Mouse (Mus musculus) liver, embryonic 15.5 days (tissue): ENCODE measurements around the gene Zfp51. TPM values are rescaled to one million over a fixed set of nuclear protein-coding genes. Genes with fewer than 3 reads are reported as not detected.
A peak's percentile ranks its signal among the peaks of the same experiment; 100 is the strongest.
"Not testable (repeated sequence)": the region's sequence is repeated elsewhere in the genome, so short reads cannot be mapped to it uniquely, and the experiment has no call there.

Source experiments
- ATAC-seq: fragments of 200-750 bp; cut with Nextera tagmentation; 2 replicates; pipeline ENCODE4 v1.8.0; 2017; ENCODE audit warnings: moderate number of reproducible peaks, mild to moderate bottlenecking, moderate library complexity; ENCODE audit not compliant: insufficient read depth
- H3K27ac ChIP-seq: fragments of 300-500 bp; sonication (generic); replicated peaks from 2 replicates; pipeline ENCODE4 v1.5.1; 2015; ENCODE audit warnings: mild to moderate bottlenecking, inconsistent platforms
- H3K27me3 ChIP-seq: fragments of 300-500 bp; sonication (generic); 2 replicates; pipeline ENCODE4 v1.6.1; 2015; ENCODE audit warnings: mild to moderate bottlenecking, inconsistent platforms
- H3K36me3 ChIP-seq: fragments of 300-500 bp; sonication (generic); replicated peaks from 2 replicates; pipeline ENCODE4 v1.6.1; 2015; ENCODE audit warnings: moderate library complexity, mild to moderate bottlenecking, inconsistent platforms
- H3K4me1 ChIP-seq: fragments of 300-500 bp; sonication (generic); replicated peaks from 2 replicates; pipeline ENCODE4 v1.6.1; 2015; ENCODE audit warnings: inconsistent platforms
- H3K4me2 ChIP-seq: fragments of 300-500 bp; sonication (generic); 2 replicates; pipeline ENCODE4 v1.6.1; 2015; ENCODE audit warnings: moderate library complexity, mild to moderate bottlenecking, inconsistent platforms
- H3K4me3 ChIP-seq: fragments of 300-500 bp; sonication (generic); replicated peaks from 2 replicates; pipeline ENCODE4 v1.5.1; 2015; ENCODE audit warnings: mild to moderate bottlenecking, inconsistent platforms
- H3K9ac ChIP-seq: fragments of 300-500 bp; sonication (generic); 2 replicates; pipeline ENCODE4 v1.6.1; 2015; ENCODE audit warnings: moderate library complexity, mild to moderate bottlenecking, inconsistent platforms
- H3K9me3 ChIP-seq: fragments of 300-500 bp; sonication (generic); replicated peaks from 2 replicates; pipeline ENCODE4 v1.6.1; 2016; ENCODE audit warnings: inconsistent platforms
- WGBS: fragments of 180-500 bp; shearing (Covaris S2); methylation state at CpG from one replicate; pipeline ENCODE4 v1.1.7; 2015; ENCODE audit warnings: mixed read lengths; ENCODE audit not compliant: insufficient replicate concordance; 5-methylcytosine and 5-hydroxymethylcytosine counted together
- polyA plus RNA-seq: library from polyadenylated mRNA; unstranded; fragments of >200 nt; fragmentation: Nextera tagmentation; extraction: Ambion mirVana; gene quantifications from 2 replicates; pipeline ENCODE4 v1.2.1, GENCODE M21; 2015

The Zfp51 gene
- 6.1 and 6.3 TPM in 2 replicates for polyA plus RNA-seq

GRCm38 (mm10) chr17:21450138-21450704 lies at the start of gene Zfp51:
Gene Zfp51 (plus strand): TSS chr17:21450374.
- Histone ChIP-seq H3K36me3 (peaks cover 4% of the 10 kb centered on the region; the same call in 1 of the 2 replicates), H3K4me2 (peak within 1 kb of the TSS; percentile 86), H3K27ac (peak within 1 kb of the TSS; percentile 89), H3K4me1 (peaks cover 16% of the 10 kb centered on the region), H3K4me3 (peak within 1 kb of the TSS; percentile 80), H3K9me3 (no peaks in the 10 kb centered on the region), H3K9ac (peak within 1 kb of the TSS; percentile 73), H3K27me3 (no peaks in the 10 kb centered on the region)
- ATAC-seq = peak; percentile 100
- under 1% methylated on average over 26 of the region's 26 CpGs for WGBS

- Histone ChIP-seq H3K9me3 (no peaks in the 10 kb centered on the region), H3K4me1 (peaks cover 19% of the 10 kb centered on the region)
- under 1% methylated on average over 22 of the region's 22 CpGs for WGBS
Measured at GRCm38 (mm10) chr17:21422664-21423599, 27.2 kb upstream of the Zfp51 start, which contains the start of gene Zfp54. Gene Zfp54 (plus strand): TSS chr17:21423227.

GRCm38 (mm10) chr17:21438806-21439400 lies 11.3 kb upstream of the Zfp51 start:
- 64% methylated on average over 9 of the region's 9 CpGs for WGBS
- ATAC-seq = not testable (repeated sequence)

More at GRCm38 (mm10) chr17:21422664-21423599, 27.2 kb upstream of the Zfp51 start, which contains the start of gene Zfp54:
- ATAC-seq = peak; percentile 100
- Histone ChIP-seq H3K9ac (peak within 1 kb of the TSS; percentile 59), H3K27ac (peak within 1 kb of the TSS; percentile 79), H3K36me3 (no peaks in the 10 kb centered on the region), H3K4me2 (peak within 1 kb of the TSS; percentile 88), H3K27me3 (no peaks in the 10 kb centered on the region), H3K4me3 (peak within 1 kb of the TSS; percentile 61)

GRCm38 (mm10) chr17:21449669-21450068 lies 505 bp upstream of the Zfp51 start:
- H3K4me3 ChIP-seq = peak overlapping the region; percentile 80
- 0% methylated on average over 3 of the region's 3 CpGs for WGBS

More at GRCm38 (mm10) chr17:21438806-21439400, 11.3 kb upstream of the Zfp51 start:
- H3K4me3 ChIP-seq, H3K9me3 ChIP-seq, H3K36me3 ChIP-seq, H3K4me1 ChIP-seq, H3K27ac ChIP-seq, H3K9ac ChIP-seq, H3K27me3 ChIP-seq, H3K4me2 ChIP-seq: not testable (repeated sequence)

GRCm38 (mm10) chr17:21463550-21463949 lies 13.4 kb downstream of the Zfp51 start:
- no peaks in the 10 kb centered on the region for H3K27me3 ChIP-seq
- 80% methylated on average over 5 of the region's 5 CpGs for WGBS
- ATAC-seq = no peak
- H3K27ac ChIP-seq = no peak overlapping the region
- H3K4me3 ChIP-seq = no peak overlapping the region
- no peak overlapping the region for H3K4me2 ChIP-seq
- H3K9me3 ChIP-seq = no peaks in the 10 kb centered on the region
- no peak overlapping the region for H3K9ac ChIP-seq
- peaks cover 40% of the 10 kb centered on the region for H3K36me3 ChIP-seq
- no peaks in the 10 kb centered on the region for H3K4me1 ChIP-seq

More at GRCm38 (mm10) chr17:21449669-21450068, 505 bp upstream of the Zfp51 start:
- Histone ChIP-seq H3K27me3 (no peaks in the 10 kb centered on the region), H3K27ac (peak overlapping the region; percentile 89), H3K4me1 (peaks cover 16% of the 10 kb centered on the region), H3K4me2 (peak overlapping the region; percentile 86), H3K36me3 (peaks cover 4% of the 10 kb centered on the region; the same call in 1 of the 2 replicates), H3K9ac (peak overlapping the region; percentile 73), H3K9me3 (no peaks in the 10 kb centered on the region)
- peak; percentile 77 for ATAC-seq

GRCm38 (mm10) chr17:21472032-21472652 lies 22.0 kb downstream of the Zfp51 start:
- Histone ChIP-seq H3K27me3 (no peaks in the 10 kb centered on the region), H3K36me3 (no peaks in the 10 kb centered on the region), H3K4me3 (no peak overlapping the region), H3K4me2 (no peak overlapping the region), H3K9me3 (no peaks in the 10 kb centered on the region), H3K4me1 (peaks cover 28% of the 10 kb centered on the region), H3K27ac (no peak overlapping the region), H3K9ac (no peak overlapping the region)
- no peak for ATAC-seq
- 24% methylated on average over 3 of the region's 3 CpGs for WGBS

GRCm38 (mm10) chr17:21472653-21473307 lies 22.6 kb downstream of the Zfp51 start:
- WGBS = 19% methylated on average over 2 of the region's 2 CpGs
- ATAC-seq = peak; percentile 76
- no peaks in the 10 kb centered on the region for H3K36me3 ChIP-seq
- H3K4me3 ChIP-seq = no peak overlapping the region
- H3K27ac ChIP-seq = no peak overlapping the region
- H3K4me1 ChIP-seq = peaks cover 28% of the 10 kb centered on the region
- H3K4me2 ChIP-seq = peak overlapping the region; percentile 36; the same call in 1 of the 2 replicates
- H3K9ac ChIP-seq = no peak overlapping the region
- H3K9me3 ChIP-seq = no peaks in the 10 kb centered on the region
- no peaks in the 10 kb centered on the region for H3K27me3 ChIP-seq

GRCm38 (mm10) chr17:21473362-21474190 lies 23.4 kb downstream of the Zfp51 start:
- no peak overlapping the region for H3K9ac ChIP-seq
- H3K4me1 ChIP-seq = peaks cover 28% of the 10 kb centered on the region
- no peak overlapping the region for H3K4me3 ChIP-seq

GRCm38 (mm10) chr17:21474729-21475128 lies 24.6 kb downstream of the Zfp51 start:
- H3K36me3 ChIP-seq = not testable (repeated sequence)

More at GRCm38 (mm10) chr17:21473362-21474190, 23.4 kb downstream of the Zfp51 start:
- ATAC-seq = peak; percentile 21; the same call in 1 of the 2 replicates
- Histone ChIP-seq H3K9me3 (no peaks in the 10 kb centered on the region), H3K27ac (no peak overlapping the region), H3K36me3 (no peaks in the 10 kb centered on the region), H3K4me2 (peak overlapping the region; percentile 36), H3K27me3 (no peaks in the 10 kb centered on the region)
- WGBS = 26% methylated on average over 14 of the region's 14 CpGs

More at GRCm38 (mm10) chr17:21474729-21475128, 24.6 kb downstream of the Zfp51 start:
- H3K9me3 ChIP-seq, H3K27ac ChIP-seq, ATAC-seq, H3K9ac ChIP-seq, H3K27me3 ChIP-seq: not testable (repeated sequence)
- peak overlapping the region; percentile 34 for H3K4me3 ChIP-seq
- H3K4me2 ChIP-seq = peak overlapping the region; percentile 52
- H3K4me1 ChIP-seq = peaks cover 28% of the 10 kb centered on the region
- WGBS = 13% methylated on average over 10 of the region's 10 CpGs
